Mouse (Mus musculus): Measurements from ENCODE around the gene Bnc1.
A peak's percentile ranks its signal among the peaks of the same experiment; 100 is the strongest.

Gene Bnc1

GRCm38 (mm10) chr7:81973939-81974338 lies 18.2 kb downstream of the Bnc1 start:
- peak in 1 of 2 experiments; percentile 56 for DNase-seq (ENCODE audit: low spot score in 2 of 2)

GRCm38 (mm10) chr7:81973339-81973738 lies 18.8 kb downstream of the Bnc1 start:
- no peak for DNase-seq (ENCODE audit: low spot score in 2 of 2)

GRCm38 (mm10) chr7:81968975-81969374 lies 23.1 kb downstream of the Bnc1 start:
- no peak for DNase-seq (ENCODE audit: low spot score in 2 of 2)

GRCm38 (mm10) chr7:81968451-81968850 lies 23.6 kb downstream of the Bnc1 start:
- peak in 1 of 2 experiments; percentile 31 for DNase-seq (ENCODE audit: low spot score in 2 of 2)

GRCm38 (mm10) chr7:81966195-81966594 lies 25.9 kb downstream of the Bnc1 start:
- DNase-seq (ENCODE audit: low spot score in 2 of 2): peak in 1 of 2 experiments; percentile 37

- peak in 1 of 2 experiments; percentile 50 for DNase-seq (ENCODE audit: low spot score in 2 of 2)
Observed at GRCm38 (mm10) chr7:81959704-81960103, 32.4 kb downstream of the Bnc1 start.

GRCm38 (mm10) chr7:81954208-81954846 lies 37.8 kb downstream of the Bnc1 start:
- DNase-seq (ENCODE audit: low spot score in 2 of 2): peak in 1 of 2 experiments; percentile 51

- DNase-seq (ENCODE audit: low spot score in 2 of 2): no peak
Observed at GRCm38 (mm10) chr7:81950499-81950898, 41.6 kb downstream of the Bnc1 start.

- DNase-seq (ENCODE audit: low spot score in 2 of 2): no peak
Observed at GRCm38 (mm10) chr7:81945398-81945797, 46.7 kb downstream of the Bnc1 start.

GRCm38 (mm10) chr7:81934806-81935205 lies 57.3 kb downstream of the Bnc1 start:
- no peak for DNase-seq (ENCODE audit: low spot score in 2 of 2)

GRCm38 (mm10) chr7:81934267-81934745 lies 57.8 kb downstream of the Bnc1 start, which contains the start of gene Hdgfl3:
Gene Hdgfl3, minus strand, starts transcription at chr7:81934473.
- peak in 1 of 2 experiments; percentile 69 for DNase-seq (ENCODE audit: low spot score in 2 of 2)

GRCm38 (mm10) chr7:81933601-81934266 lies 58.4 kb downstream of the Bnc1 start:
- no peak for DNase-seq (ENCODE audit: low spot score in 2 of 2)

GRCm38 (mm10) chr7:81933061-81933600 lies 59.0 kb downstream of the Bnc1 start:
- no peak for DNase-seq (ENCODE audit: low spot score in 2 of 2)

GRCm38 (mm10) chr7:81932521-81933045 lies 59.5 kb downstream of the Bnc1 start:
- DNase-seq (ENCODE audit: low spot score in 2 of 2): no peak

GRCm38 (mm10) chr7:81928998-81929397 lies 63.1 kb downstream of the Bnc1 start:
- no peak for DNase-seq (ENCODE audit: low spot score in 2 of 2)

GRCm38 (mm10) chr7:81921379-81921952 lies 70.6 kb downstream of the Bnc1 start:
- no peak for DNase-seq (ENCODE audit: low spot score in 2 of 2)

- no peak for DNase-seq (ENCODE audit: low spot score in 2 of 2)
Observed at GRCm38 (mm10) chr7:81920314-81920713, 71.8 kb downstream of the Bnc1 start.

GRCm38 (mm10) chr7:81918316-81918715 lies 73.8 kb downstream of the Bnc1 start:
- DNase-seq (ENCODE audit: low spot score in 2 of 2): no peak
